In genomic region chr2:180662008-180662407, GRCm38 (mm10) we compare ENCODE assay signal across 34 mouse cellular contexts. TPM values are rescaled to one million over a fixed set of nuclear protein-coding genes. Genes with fewer than 3 reads are reported as not detected.
"Had no signal": no experiment of that assay in that cellular context is flagged by ENCODE, and none has a peak within 500 bp of the region (broad histone marks: within the 10 kb centered on the region; RNA-seq: fewer than 3 reads in every experiment).

No protein-coding gene starts in this region.

- H3K4me1 ChIP-seq: lung, embryonic 15.5 days had no signal

- H3K4me2 ChIP-seq: limb, embryonic 12.5 days; limb, embryonic 13.5 days; limb, embryonic 15.5 days; liver, embryonic 11.5 days; liver, embryonic 12.5 days; liver, embryonic 13.5 days; liver, embryonic 15.5 days; lung, embryonic 14.5 days; lung, embryonic 15.5 days; midbrain, embryonic 12.5 days; midbrain, embryonic 13.5 days; midbrain, embryonic 15.5 days; neural tube, embryonic 12.5 days had no signal

- H3K9me3 ChIP-seq: limb, embryonic 10.5 days; limb, embryonic 12.5 days; limb, embryonic 13.5 days; limb, embryonic 15.5 days; liver, embryonic 12.5 days; liver, embryonic 13.5 days; liver, embryonic 15.5 days; lung, embryonic 15.5 days; megakaryocyte, embryonic 14.5 days; midbrain, embryonic 12.5 days; midbrain, embryonic 13.5 days; midbrain, embryonic 15.5 days; neural tube, embryonic 12.5 days had no signal

- H3K27me3 ChIP-seq: limb, embryonic 13.5 days; limb, embryonic 15.5 days; liver, embryonic 12.5 days; liver, embryonic 13.5 days; liver, embryonic 15.5 days; lung, embryonic 15.5 days; megakaryocyte, embryonic 14.5 days; midbrain, embryonic 12.5 days; midbrain, embryonic 13.5 days; midbrain, embryonic 15.5 days; neural tube, embryonic 12.5 days had no signal

- DNase-seq: left cerebral cortex, postnatal 4 days; liver; liver, embryonic 13.5 days; liver, postnatal 0 days; lung, adult 18-20 months; lung, adult 2 months; lung, embryonic 14.5 days; lung, postnatal 10 days; lung, postnatal 14 days; lung, postnatal 36 days; lung, postnatal 4 days; midbrain, embryonic 14.5 days had no signal

- H3K9ac ChIP-seq: limb, embryonic 12.5 days; limb, embryonic 13.5 days; limb, embryonic 15.5 days; liver, embryonic 12.5 days; liver, embryonic 13.5 days; liver, embryonic 14.5 days; liver, embryonic 15.5 days; liver, postnatal 0 days; lung, embryonic 14.5 days; lung, embryonic 15.5 days; midbrain, embryonic 12.5 days; midbrain, embryonic 13.5 days; midbrain, embryonic 15.5 days; neural tube, embryonic 12.5 days had no signal

- H3K27ac ChIP-seq: limb, embryonic 10.5 days; limb, embryonic 12.5 days; limb, embryonic 13.5 days; limb, embryonic 15.5 days; liver, embryonic 12.5 days; liver, embryonic 13.5 days; liver, embryonic 14.5 days; liver, embryonic 15.5 days; lung, embryonic 15.5 days; macrophage; midbrain, embryonic 12.5 days; midbrain, embryonic 13.5 days; midbrain, embryonic 15.5 days; neural tube, embryonic 12.5 days had no signal

- ATAC-seq: liver, embryonic 12.5 days; liver, postnatal 0 days; lung, postnatal 0 days; midbrain, embryonic 13.5 days; midbrain, embryonic 15.5 days; midbrain, embryonic 16.5 days had no signal

- H3K4me3 ChIP-seq: limb, embryonic 10.5 days; limb, embryonic 12.5 days; limb, embryonic 13.5 days; limb, embryonic 15.5 days; liver, embryonic 12.5 days; liver, embryonic 13.5 days; liver, embryonic 15.5 days; lung, embryonic 15.5 days; megakaryocyte, embryonic 14.5 days; midbrain, embryonic 12.5 days; midbrain, embryonic 13.5 days; midbrain, embryonic 15.5 days; myocyte; neural tube, embryonic 12.5 days had no signal

RNA-seq across cellular contexts. Expression of gene Tcfl5, which starts 19.5 kb away (rescaled TPM):
- total RNA-seq: liver, adult 2 months; megakaryocyte progenitor cell, adult 5-6 weeks; megakaryocyte, adult 5-6 weeks; megakaryocyte-erythroid progenitor cell, adult 5-6 weeks had no signal
- polyA plus RNA-seq: liver, adult 2 months; liver, embryonic 13.5 days; liver, embryonic 15.5 days; liver, postnatal 0 days; lung, postnatal 0 days; macrophage; myocyte had no signal
